In genomic region chr2:165242575-165242974, GRCm38 (mm10) we compare ENCODE assay signal across 14 mouse cellular contexts. TPM values are rescaled to one million over a fixed set of nuclear protein-coding genes. Genes with fewer than 3 reads are reported as not detected.
DNase-seq lines count a peak whose midpoint lies in the region; ATAC-seq and TF ChIP-seq lines count a peak whose summit lies in the region.
"Had no signal": no experiment of that assay in that cellular context is flagged by ENCODE, and none has a peak within 500 bp of the region (broad histone marks: within the 10 kb centered on the region; RNA-seq: fewer than 3 reads in every experiment).

No protein-coding gene starts in this region.

- H3K4me2 ChIP-seq in hindbrain, embryonic 12.5 days (replicated peaks) = peak overlapping the region; percentile 34
- peak overlapping the region; percentile 34; the same call in 1 of the 2 replicates for H3K4me2 ChIP-seq in midbrain, embryonic 14.5 days (ENCODE audit: low read length)
- no peak overlapping the region for H3K4me2 ChIP-seq in kidney, embryonic 15.5 days
- no peak overlapping the region for H3K4me2 ChIP-seq in intestine, embryonic 16.5 days (ENCODE audit: low read depth, low read length)
- H3K4me2 ChIP-seq: limb, embryonic 15.5 days had no signal

- DNase-seq in cerebellum, adult 2 months = peak; percentile 61 to 68
- peak; percentile 59 for DNase-seq in brain, embryonic 14.5 days (ENCODE audit: low read depth)
- DNase-seq in midbrain, embryonic 14.5 days = peak; percentile 62
- no peak for DNase-seq in right cerebral cortex, postnatal 25 days
- DNase-seq: gastrocnemius, postnatal 14 days; heart, postnatal 36 days; kidney, adult 2 months; lung, adult 2 months had no signal

- no peak for ATAC-seq in cerebellum, adult (ENCODE audit: insufficient number of reproducible peaks, low FRiP score, low TSS enrichment)
- ATAC-seq in hindbrain, embryonic 12.5 days (ENCODE audit: low FRiP score) = no peak
- ATAC-seq in midbrain, embryonic 14.5 days (ENCODE audit: low FRiP score, low TSS enrichment) = no peak
- no peak for ATAC-seq in kidney, embryonic 15.5 days (replicated peaks; ENCODE audit: low FRiP score)
- ATAC-seq in intestine, embryonic 16.5 days = no peak

- H3K4me1 ChIP-seq in cerebellum, adult 2 months (ENCODE audit: control insufficient read depth, insufficient read depth, low read length) = peaks cover 36% of the 10 kb centered on the region
- H3K4me1 ChIP-seq in hindbrain, embryonic 12.5 days = peaks cover 42% of the 10 kb centered on the region
- peaks cover 38% of the 10 kb centered on the region for H3K4me1 ChIP-seq in midbrain, embryonic 14.5 days (ENCODE audit: control insufficient read depth, insufficient read depth, low read length)
- peaks cover 26% of the 10 kb centered on the region for H3K4me1 ChIP-seq in kidney, embryonic 15.5 days
- H3K4me1 ChIP-seq in intestine, embryonic 16.5 days (ENCODE audit: control insufficient read depth, insufficient read depth, low read length) = no peaks in the 10 kb centered on the region

- peak overlapping the region; percentile 1 for H3K9ac ChIP-seq in hindbrain, embryonic 12.5 days
- no peak overlapping the region; the same call in 1 of the 2 replicates for H3K9ac ChIP-seq in midbrain, embryonic 14.5 days (replicated peaks; ENCODE audit: low read length)
- no peak overlapping the region for H3K9ac ChIP-seq in kidney, embryonic 15.5 days
- no peak overlapping the region for H3K9ac ChIP-seq in intestine, embryonic 16.5 days (ENCODE audit: low read depth, low read length)
- H3K9ac ChIP-seq: limb, embryonic 15.5 days had no signal

- no peak for TF ChIP-seq CTCF in cerebellum, adult 2 months (IDR thresholded peaks at IDR 0.05; ENCODE audit: borderline replicate concordance, insufficient read depth, low read depth, low read length)
- no peak for TF ChIP-seq CTCF in brain, embryonic 14.5 days (IDR thresholded peaks at IDR 0.05; ENCODE audit: borderline replicate concordance, extremely low read depth, insufficient read depth, insufficient read length)

- H3K4me3 ChIP-seq in cerebellum, adult 2 months (replicated peaks; ENCODE audit: insufficient read depth, low read depth, low read length) = no peak overlapping the region
- H3K4me3 ChIP-seq in hindbrain, embryonic 12.5 days = no peak overlapping the region
- no peak overlapping the region for H3K4me3 ChIP-seq in midbrain, embryonic 14.5 days (replicated peaks; ENCODE audit: low read depth, low read length)
- H3K4me3 ChIP-seq in kidney, embryonic 15.5 days (replicated peaks) = no peak overlapping the region
- H3K4me3 ChIP-seq in intestine, embryonic 16.5 days (ENCODE audit: low read length) = no peak overlapping the region
- H3K4me3 ChIP-seq: limb, embryonic 15.5 days had no signal

- no peaks in the 10 kb centered on the region for H3K9me3 ChIP-seq in hindbrain, embryonic 12.5 days (replicated peaks)
- no peaks in the 10 kb centered on the region for H3K9me3 ChIP-seq in midbrain, embryonic 14.5 days (ENCODE audit: control insufficient read depth, low read length)
- H3K9me3 ChIP-seq in kidney, embryonic 15.5 days (replicated peaks) = no peaks in the 10 kb centered on the region
- no peaks in the 10 kb centered on the region; the same call in 1 of the 2 replicates for H3K9me3 ChIP-seq in intestine, embryonic 16.5 days (ENCODE audit: control insufficient read depth, low read length)
- H3K9me3 ChIP-seq: limb, embryonic 15.5 days had no signal

- no peaks in the 10 kb centered on the region for H3K36me3 ChIP-seq in hindbrain, embryonic 12.5 days
- no peaks in the 10 kb centered on the region for H3K36me3 ChIP-seq in midbrain, embryonic 14.5 days (ENCODE audit: control insufficient read depth, insufficient read depth, low read length)
- H3K36me3 ChIP-seq in kidney, embryonic 15.5 days = no peaks in the 10 kb centered on the region
- no peaks in the 10 kb centered on the region for H3K36me3 ChIP-seq in intestine, embryonic 16.5 days (ENCODE audit: control insufficient read depth, insufficient read depth, low read length)
- H3K36me3 ChIP-seq: limb, embryonic 15.5 days had no signal

- H3K27me3 ChIP-seq in cerebellum, adult 2 months (ENCODE audit: control insufficient read depth, insufficient read depth, low read length) = no peaks in the 10 kb centered on the region
- peaks cover 90% of the 10 kb centered on the region for H3K27me3 ChIP-seq in hindbrain, embryonic 12.5 days
- peaks cover 33% of the 10 kb centered on the region; the same call in 1 of the 2 replicates for H3K27me3 ChIP-seq in midbrain, embryonic 14.5 days (ENCODE audit: control insufficient read depth, insufficient read depth, low read length)
- H3K27me3 ChIP-seq in kidney, embryonic 15.5 days = peaks cover 96% of the 10 kb centered on the region
- peaks cover 71% of the 10 kb centered on the region for H3K27me3 ChIP-seq in intestine, embryonic 16.5 days (replicated peaks; ENCODE audit: control insufficient read depth, insufficient read depth, low read length)

- no peak for TF ChIP-seq POLR2A in cerebellum, adult 2 months (IDR thresholded peaks at IDR 0.05; ENCODE audit: borderline replicate concordance, insufficient read depth, low read length)
- no peak for TF ChIP-seq POLR2A in brain, embryonic 14.5 days (IDR thresholded peaks at IDR 0.05; ENCODE audit: borderline replicate concordance, extremely low read depth, insufficient read depth, insufficient read length, poor library complexity, severe bottlenecking)

- peak overlapping the region; percentile 32 for H3K27ac ChIP-seq in cerebellum, adult 2 months (ENCODE audit: insufficient read depth, low read length)
- peak overlapping the region; percentile 49; the same call in 1 of the 2 replicates for H3K27ac ChIP-seq in hindbrain, embryonic 12.5 days
- H3K27ac ChIP-seq in midbrain, embryonic 14.5 days (replicated peaks; ENCODE audit: low read depth, low read length) = peak overlapping the region; percentile 46
- H3K27ac ChIP-seq in kidney, embryonic 15.5 days = no peak overlapping the region
- H3K27ac ChIP-seq in intestine, embryonic 16.5 days (ENCODE audit: low read length) = no peak overlapping the region
- H3K27ac ChIP-seq: limb, embryonic 15.5 days; macrophage had no signal

- WGBS in cerebellum, adult 2 months = 7% methylated on average over 13 of the region's 13 CpGs
- 3% methylated on average over 13 of the region's 13 CpGs for WGBS in hindbrain, embryonic 12.5 days
- 6% methylated on average over 13 of the region's 13 CpGs for WGBS in midbrain, embryonic 14.5 days
- WGBS in kidney, embryonic 15.5 days = 3% methylated on average over 13 of the region's 13 CpGs
- WGBS in intestine, embryonic 16.5 days = 3% methylated on average over 13 of the region's 13 CpGs

RNA-seq across cellular contexts. Expression of gene Cdh22, which starts 7.9 kb away (rescaled TPM):
- polyA plus RNA-seq in cerebellum, adult 2 months (2012; rRNA removed) = 51.9 and 56.3 TPM in 2 replicates
- polyA plus RNA-seq in brain, embryonic 14.5 days (2012; rRNA removed) = 14.7 and 25.7 TPM in 2 replicates
- polyA plus RNA-seq in hindbrain, embryonic 12.5 days (2016; fragmentation: Nextera tagmentation; extraction: Ambion mirVana) = 12.3 and 13.5 TPM in 2 replicates
- polyA plus RNA-seq in midbrain, embryonic 14.5 days (2014; fragmentation: Nextera tagmentation; extraction: Ambion mirVana) = 15.8 and 18.4 TPM in 2 replicates
- polyA plus RNA-seq in kidney, embryonic 15.5 days (2015; fragmentation: Nextera tagmentation; extraction: Ambion mirVana) = 0.78 and 1.1 TPM in 2 replicates
- polyA plus RNA-seq in intestine, embryonic 16.5 days (2015; fragmentation: Nextera tagmentation; extraction: Ambion mirVana) = 0.40 and 0.50 TPM in 2 replicates
- polyA plus RNA-seq: macrophage had no signal

RNA-seq across cellular contexts. Expression of gene Slc35c2, which starts 45.1 kb away (rescaled TPM):
- 78.2 and 84.0 TPM in 2 replicates for polyA plus RNA-seq in cerebellum, adult 2 months (2012; rRNA removed)
- 62.3 and 78.7 TPM in 2 replicates for polyA plus RNA-seq in brain, embryonic 14.5 days (2012; rRNA removed)
- 57.1 and 57.9 TPM in 2 replicates for polyA plus RNA-seq in hindbrain, embryonic 12.5 days (2016; fragmentation: Nextera tagmentation; extraction: Ambion mirVana)
- 60.8 and 65.2 TPM in 2 replicates for polyA plus RNA-seq in midbrain, embryonic 14.5 days (2014; fragmentation: Nextera tagmentation; extraction: Ambion mirVana)
- 53.7 and 54.6 TPM in 2 replicates for polyA plus RNA-seq in kidney, embryonic 15.5 days (2015; fragmentation: Nextera tagmentation; extraction: Ambion mirVana)
- 135 and 154 TPM in 2 replicates for polyA plus RNA-seq in intestine, embryonic 16.5 days (2015; fragmentation: Nextera tagmentation; extraction: Ambion mirVana)

Comparison
In these comparisons a context has a peak if more than half of its experiments do, and no peak if none do; other contexts are left out.
1. H3K27ac ChIP-seq: peak in cerebellum, adult 2 months (single experiment), hindbrain, embryonic 12.5 days (single experiment) and midbrain, embryonic 14.5 days (single experiment); none in kidney, embryonic 15.5 days (single experiment) and intestine, embryonic 16.5 days (single experiment).
2. H3K4me2 ChIP-seq: peak in hindbrain, embryonic 12.5 days (single experiment) and midbrain, embryonic 14.5 days (single experiment); none in kidney, embryonic 15.5 days (single experiment) and intestine, embryonic 16.5 days (single experiment).